Mouse (Mus musculus) hindbrain, embryonic 15.5 days (tissue): ENCODE data around the gene Ssh1. TPM values are rescaled to one million over a fixed set of nuclear protein-coding genes. Genes with fewer than 3 reads are reported as not detected.
A peak's percentile ranks its signal among the peaks of the same experiment; 100 is the strongest.

ENCODE experiments used
- ATAC-seq: fragments of 200-750 bp; cut with Nextera tagmentation; 2 replicates; pipeline ENCODE4 v1.8.0; 2017; ENCODE audit warnings: low read depth, moderate number of reproducible peaks, moderate TSS enrichment; ENCODE audit not compliant: low FRiP score
- H3K27ac ChIP-seq: fragments of 300-500 bp; sonication (generic); replicated peaks from 2 replicates; pipeline ENCODE4 v1.5.1; 2015; ENCODE audit warnings: mild to moderate bottlenecking, inconsistent platforms
- H3K27me3 ChIP-seq: fragments of 300-500 bp; sonication (generic); 2 replicates; pipeline ENCODE4 v1.6.1; 2015; ENCODE audit warnings: control low read depth, inconsistent platforms
- H3K36me3 ChIP-seq: fragments of 300-500 bp; sonication (generic); 2 replicates; pipeline ENCODE4 v1.6.1; 2015; ENCODE audit warnings: control low read depth, inconsistent platforms
- H3K4me1 ChIP-seq: fragments of 300-500 bp; sonication (generic); replicated peaks from 2 replicates; pipeline ENCODE4 v1.6.1; 2015; ENCODE audit warnings: control low read depth, inconsistent platforms
- H3K4me2 ChIP-seq: fragments of 300-500 bp; sonication (generic); 2 replicates; pipeline ENCODE4 v1.6.1; 2015; ENCODE audit warnings: moderate library complexity, mild to moderate bottlenecking, inconsistent platforms
- H3K4me3 ChIP-seq: fragments of 300-500 bp; sonication (generic); 2 replicates; pipeline ENCODE4 v1.5.1; 2015; ENCODE audit warnings: mild to moderate bottlenecking, inconsistent platforms
- H3K9ac ChIP-seq: fragments of 300-500 bp; sonication (generic); 2 replicates; pipeline ENCODE4 v1.6.1; 2015; ENCODE audit warnings: inconsistent platforms
- H3K9me3 ChIP-seq: fragments of 300-500 bp; sonication (generic); 2 replicates; pipeline ENCODE4 v1.6.1; 2016; ENCODE audit warnings: control low read depth, inconsistent platforms
- WGBS: fragments of 180-500 bp; shearing (Covaris S2); methylation state at CpG from one replicate; pipeline ENCODE4 v1.1.7; 2015; 5-methylcytosine and 5-hydroxymethylcytosine counted together
- polyA plus RNA-seq: library from polyadenylated mRNA; unstranded; fragments of >200 nt; fragmentation: Nextera tagmentation; extraction: Ambion mirVana; gene quantifications from 2 replicates; pipeline ENCODE4 v1.2.1, GENCODE M21; 2015

The Ssh1 gene
- polyA plus RNA-seq, 1 experiment from 2014 or later: 12.4 TPM

DNA sequence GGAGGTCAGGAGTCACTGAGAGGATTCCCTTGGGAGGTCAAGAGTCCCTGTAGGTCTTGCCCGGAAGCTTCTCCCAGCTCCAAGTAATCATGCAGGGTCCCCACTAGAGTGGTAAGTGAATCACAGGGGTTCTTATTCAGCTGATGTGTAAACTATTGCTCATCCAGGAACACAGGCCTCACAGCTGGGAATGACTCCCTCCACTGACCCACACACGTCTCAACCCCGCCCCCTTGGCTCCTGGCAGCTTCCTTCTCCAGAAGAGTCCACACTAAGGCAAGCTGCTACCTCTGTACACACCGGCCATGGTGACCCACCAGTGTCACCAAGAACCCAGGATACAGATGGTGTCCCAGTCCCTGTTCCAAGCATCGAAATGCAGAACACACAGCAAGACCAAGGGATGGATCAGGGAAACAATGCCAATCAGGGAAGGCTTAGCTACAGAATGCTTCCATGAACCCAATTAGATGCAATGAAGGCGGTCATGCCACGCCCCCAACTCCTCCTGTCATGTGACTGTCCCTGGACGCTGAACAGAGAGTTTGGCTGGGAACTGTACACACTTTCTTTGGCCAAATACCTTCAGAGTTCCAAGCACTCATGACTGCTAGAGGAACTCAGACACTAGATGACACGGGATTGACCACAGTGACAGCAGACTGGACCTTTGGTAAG, 18.0 kb downstream of the Ssh1 start:
- H3K9me3 ChIP-seq: no peaks in the 10 kb centered on the region
- no peak overlapping the region for H3K4me2 ChIP-seq
- 64% methylated on average over 9 of the region's 9 CpGs for WGBS
- H3K36me3 ChIP-seq: no peaks in the 10 kb centered on the region
- 0 out of 2 replicates have a peak overlapping the region, but pooled peaks have one; percentile 5 for H3K9ac ChIP-seq
- ATAC-seq: no peak
- no peak overlapping the region for H3K27ac ChIP-seq
- no peak overlapping the region for H3K4me3 ChIP-seq
- no peaks in the 10 kb centered on the region for H3K27me3 ChIP-seq
- peaks cover 36% of the 10 kb centered on the region for H3K4me1 ChIP-seq

DNA sequence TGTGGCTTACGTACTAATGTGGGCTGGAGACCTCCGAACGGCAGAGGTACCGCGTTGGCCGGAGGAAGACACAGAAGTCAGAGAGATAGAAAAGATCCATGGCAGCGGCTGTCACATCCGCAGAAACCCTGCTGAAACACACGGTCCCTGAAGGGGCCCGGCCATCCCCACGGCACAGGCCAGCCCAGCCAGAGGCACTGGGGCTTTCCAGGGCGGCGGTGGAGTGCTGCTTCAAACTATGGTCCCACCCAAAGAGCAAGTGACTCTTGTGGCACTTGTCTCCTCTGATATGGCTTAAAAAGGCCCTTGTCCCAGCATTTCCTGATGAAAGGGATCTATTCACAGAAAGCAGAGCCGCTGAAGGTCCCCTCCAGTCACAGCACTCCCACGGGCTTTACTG, 19.1 kb downstream of the Ssh1 start:
- Histone ChIP-seq H3K4me1 (peaks cover 36% of the 10 kb centered on the region), H3K9ac (0 out of 2 replicates have a peak overlapping the region, but pooled peaks have one; percentile 5), H3K9me3 (no peaks in the 10 kb centered on the region), H3K27me3 (no peaks in the 10 kb centered on the region), H3K36me3 (peaks cover 2% of the 10 kb centered on the region; the same call in 1 of the 2 replicates), H3K27ac (no peak overlapping the region), H3K4me3 (no peak overlapping the region), H3K4me2 (no peak overlapping the region)
- WGBS: 51% methylated on average over 15 of the region's 15 CpGs
- no peak for ATAC-seq

GRCm38 (mm10) chr5:113973790-113974189, 19.9 kb downstream of the Ssh1 start:
- 91% methylated on average over 8 of the region's 8 CpGs for WGBS
- no peak overlapping the region for H3K27ac ChIP-seq
- H3K36me3 ChIP-seq: peaks cover 7% of the 10 kb centered on the region
- no peaks in the 10 kb centered on the region for H3K27me3 ChIP-seq
- no peak for ATAC-seq
- peaks cover 36% of the 10 kb centered on the region for H3K4me1 ChIP-seq
- H3K4me2 ChIP-seq: no peak overlapping the region
- H3K4me3 ChIP-seq: no peak overlapping the region
- no peak overlapping the region for H3K9ac ChIP-seq
- no peaks in the 10 kb centered on the region for H3K9me3 ChIP-seq

GRCm38 (mm10) chr5:113972589-113973515, 20.8 kb downstream of the Ssh1 start:
- ATAC-seq: no peak
- Histone ChIP-seq H3K36me3 (peaks cover 9% of the 10 kb centered on the region), H3K27me3 (no peaks in the 10 kb centered on the region)

GRCm38 (mm10) chr5:113971434-113971960, 22.2 kb downstream of the Ssh1 start:
- Histone ChIP-seq H3K27me3 (no peaks in the 10 kb centered on the region), H3K36me3 (peaks cover 20% of the 10 kb centered on the region), H3K4me3 (no peak overlapping the region), H3K4me1 (peaks cover 36% of the 10 kb centered on the region), H3K9me3 (no peaks in the 10 kb centered on the region), H3K27ac (no peak overlapping the region), H3K4me2 (no peak overlapping the region), H3K9ac (no peak overlapping the region)
- no peak for ATAC-seq
- WGBS: 85% methylated on average over 10 of the region's 10 CpGs

More at GRCm38 (mm10) chr5:113972589-113973515, 20.8 kb downstream of the Ssh1 start:
- 17% methylated on average over 18 of the region's 18 CpGs for WGBS
- peaks cover 36% of the 10 kb centered on the region for H3K4me1 ChIP-seq
- no peak overlapping the region; the same call in 1 of the 2 replicates for H3K27ac ChIP-seq
- H3K4me2 ChIP-seq: peak overlapping the region; percentile 30
- no peak overlapping the region for H3K4me3 ChIP-seq
- H3K9me3 ChIP-seq: no peaks in the 10 kb centered on the region
- H3K9ac ChIP-seq: no peak overlapping the region

GRCm38 (mm10) chr5:113968371-113968770, 25.3 kb downstream of the Ssh1 start:
- Histone ChIP-seq H3K36me3 (peaks cover 36% of the 10 kb centered on the region), H3K9ac (no peak overlapping the region), H3K27ac (no peak overlapping the region), H3K4me3 (no peak overlapping the region), H3K4me1 (peaks cover 12% of the 10 kb centered on the region), H3K4me2 (no peak overlapping the region), H3K9me3 (no peaks in the 10 kb centered on the region), H3K27me3 (no peaks in the 10 kb centered on the region)
- ATAC-seq: no peak
- whole genome bisulfite sequencing: 66% methylated on average over 11 of the region's 11 CpGs

DNA sequence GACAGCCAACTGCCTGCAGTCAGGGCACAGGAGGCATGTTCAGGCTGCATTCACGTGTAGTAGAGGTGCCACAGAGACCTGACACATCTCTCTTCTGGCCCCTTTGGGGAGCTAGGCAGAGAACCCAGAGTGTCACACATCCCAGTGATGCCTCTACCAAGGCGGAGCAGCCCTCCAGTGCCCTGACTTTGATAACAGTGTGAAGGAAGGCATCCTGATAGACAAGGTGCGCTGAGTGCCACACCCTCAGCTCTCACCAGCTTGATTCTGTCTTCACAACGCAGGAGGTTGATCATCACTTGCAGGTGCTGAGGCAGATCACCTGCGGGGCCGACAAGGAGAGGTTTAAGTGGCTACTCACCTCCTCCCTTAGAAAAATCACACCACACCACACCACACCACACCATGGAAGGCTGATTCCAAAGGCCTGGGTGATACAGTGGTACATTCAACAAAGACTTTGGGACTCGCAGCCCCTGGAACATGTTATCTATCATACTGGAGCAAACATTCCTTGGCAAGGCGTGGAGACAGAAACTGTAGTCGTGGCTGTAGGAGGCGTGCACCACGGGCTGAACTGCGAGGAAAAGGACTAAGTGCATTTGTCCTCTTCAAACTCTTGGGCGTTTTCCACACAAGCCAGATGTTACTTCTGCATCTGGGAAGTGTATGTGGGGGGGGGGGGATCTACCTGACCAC, 27.1 kb downstream of the Ssh1 start:
- WGBS: 95% methylated on average over 13 of the region's 13 CpGs
- no peak overlapping the region for H3K4me3 ChIP-seq
- no peak for ATAC-seq
- no peak overlapping the region for H3K4me2 ChIP-seq
- H3K9ac ChIP-seq: no peak overlapping the region
- no peaks in the 10 kb centered on the region for H3K4me1 ChIP-seq
- no peaks in the 10 kb centered on the region for H3K9me3 ChIP-seq
- peaks cover 36% of the 10 kb centered on the region for H3K36me3 ChIP-seq
- H3K27me3 ChIP-seq: no peaks in the 10 kb centered on the region
- H3K27ac ChIP-seq: no peak overlapping the region

- Histone ChIP-seq H3K4me2 (no peak overlapping the region), H3K36me3 (peaks cover 36% of the 10 kb centered on the region), H3K27ac (no peak overlapping the region), H3K4me3 (no peak overlapping the region), H3K4me1 (no peaks in the 10 kb centered on the region), H3K9ac (no peak overlapping the region), H3K9me3 (no peaks in the 10 kb centered on the region), H3K27me3 (no peaks in the 10 kb centered on the region)
- WGBS: 95% methylated on average over 7 of the region's 7 CpGs
- ATAC-seq: no peak
These were observed 28.0 kb downstream of the Ssh1 start for GRCm38 (mm10) chr5:113965659-113966185.

GRCm38 (mm10) chr5:113964972-113965371, 28.7 kb downstream of the Ssh1 start:
- H3K4me2 ChIP-seq: no peak overlapping the region
- H3K9ac ChIP-seq: no peak overlapping the region
- WGBS: 83% methylated on average over 14 of the region's 14 CpGs
- H3K9me3 ChIP-seq: no peaks in the 10 kb centered on the region
- H3K4me1 ChIP-seq: no peaks in the 10 kb centered on the region
- H3K27ac ChIP-seq: no peak overlapping the region
- H3K36me3 ChIP-seq: peaks cover 36% of the 10 kb centered on the region
- no peak overlapping the region for H3K4me3 ChIP-seq
- ATAC-seq: no peak
- H3K27me3 ChIP-seq: no peaks in the 10 kb centered on the region

DNA sequence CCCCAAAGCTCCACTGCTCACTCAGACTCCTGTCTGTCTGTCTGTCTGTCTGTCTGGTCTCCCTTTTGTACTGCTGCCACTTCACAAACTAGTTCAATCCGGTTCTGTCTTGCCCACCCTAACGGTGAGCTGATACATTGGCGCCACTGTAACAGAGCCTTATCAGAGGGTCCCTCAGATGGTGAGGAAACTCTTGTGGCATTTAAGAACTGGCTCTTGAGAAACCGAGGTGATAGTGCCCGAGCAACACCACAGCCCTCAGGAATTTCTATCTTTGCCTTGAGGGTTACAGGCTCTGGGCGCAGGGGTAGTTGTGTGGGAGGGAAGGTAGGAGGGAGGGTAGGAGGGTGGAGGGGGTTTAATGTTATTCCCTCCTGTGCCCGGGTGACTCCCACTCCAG, 31.9 kb downstream of the Ssh1 start:
- Histone ChIP-seq H3K27ac (no peak overlapping the region), H3K9me3 (no peaks in the 10 kb centered on the region), H3K9ac (no peak overlapping the region), H3K4me3 (no peak overlapping the region), H3K4me2 (no peak overlapping the region), H3K4me1 (no peaks in the 10 kb centered on the region), H3K27me3 (no peaks in the 10 kb centered on the region), H3K36me3 (peaks cover 29% of the 10 kb centered on the region)
- no peak for ATAC-seq
- WGBS: 88% methylated on average over 7 of the region's 7 CpGs

- H3K36me3 ChIP-seq: peaks cover 21% of the 10 kb centered on the region
- WGBS: 74% methylated on average over 8 of the region's 8 CpGs
- no peak overlapping the region for H3K4me2 ChIP-seq
- no peaks in the 10 kb centered on the region for H3K27me3 ChIP-seq
- H3K9ac ChIP-seq: no peak overlapping the region
- ATAC-seq: no peak
- no peaks in the 10 kb centered on the region for H3K4me1 ChIP-seq
- H3K9me3 ChIP-seq: no peaks in the 10 kb centered on the region
- no peak overlapping the region for H3K27ac ChIP-seq
- no peak overlapping the region for H3K4me3 ChIP-seq
These were observed 33.3 kb downstream of the Ssh1 start for GRCm38 (mm10) chr5:113960416-113960815.
